Mouse (Mus musculus): ENCODE data around the gene Ikzf3.
A peak's percentile ranks its signal among the peaks of the same experiment; 100 is the strongest.

Gene Ikzf3

DNA sequence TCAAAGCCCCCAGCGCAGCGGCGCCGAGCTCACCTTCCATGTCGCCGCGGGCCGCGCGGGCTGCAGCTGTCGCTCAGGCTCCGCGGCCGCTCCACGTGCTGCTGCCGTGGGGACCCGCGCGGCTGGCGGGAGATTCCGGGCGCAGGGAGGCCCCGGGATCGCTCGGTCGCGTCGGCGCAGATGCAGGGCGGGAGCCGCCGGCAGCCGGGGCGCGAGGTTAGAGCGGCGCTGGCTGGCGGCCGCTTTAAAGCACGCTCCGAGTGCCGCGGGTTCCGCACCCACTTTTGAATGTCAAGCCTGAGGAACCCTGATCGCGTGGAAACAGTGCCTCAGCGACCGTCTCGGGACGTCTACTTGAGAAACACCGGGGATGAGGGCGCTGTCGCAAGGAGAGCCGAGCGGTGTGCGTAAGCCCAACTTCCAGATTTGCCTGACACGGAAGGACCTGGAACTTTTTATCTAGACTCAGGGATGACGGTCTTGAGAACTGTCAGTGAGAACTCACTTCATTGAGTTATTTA lies at the start of gene Ikzf3:
TSS of gene Ikzf3 (minus strand) at position 321 of the 521 bp plus-strand sequence.
- no peak for DNase-seq (ENCODE audit: low read depth)

DNA sequence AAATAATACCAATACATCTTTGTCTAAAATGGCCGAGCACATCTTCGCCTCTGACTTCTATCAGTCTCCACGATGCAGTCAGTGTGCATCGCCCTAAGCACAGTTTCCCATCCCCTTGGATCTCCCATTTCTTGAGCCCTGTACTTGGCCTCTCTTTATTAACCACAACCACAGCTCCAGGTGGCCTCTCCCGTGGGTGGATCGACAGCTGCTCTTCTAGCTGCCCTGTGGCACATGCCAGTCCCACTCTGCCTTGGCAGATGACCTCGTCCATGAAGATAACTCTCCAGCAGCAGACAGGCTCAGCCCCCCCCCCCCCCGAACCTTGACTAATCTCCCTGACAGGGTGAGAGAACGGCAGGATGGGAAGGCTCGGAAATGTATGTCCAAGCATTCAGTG lies 49.6 kb upstream of the Ikzf3 start:
- no peak for DNase-seq (ENCODE audit: low read depth)

DNA sequence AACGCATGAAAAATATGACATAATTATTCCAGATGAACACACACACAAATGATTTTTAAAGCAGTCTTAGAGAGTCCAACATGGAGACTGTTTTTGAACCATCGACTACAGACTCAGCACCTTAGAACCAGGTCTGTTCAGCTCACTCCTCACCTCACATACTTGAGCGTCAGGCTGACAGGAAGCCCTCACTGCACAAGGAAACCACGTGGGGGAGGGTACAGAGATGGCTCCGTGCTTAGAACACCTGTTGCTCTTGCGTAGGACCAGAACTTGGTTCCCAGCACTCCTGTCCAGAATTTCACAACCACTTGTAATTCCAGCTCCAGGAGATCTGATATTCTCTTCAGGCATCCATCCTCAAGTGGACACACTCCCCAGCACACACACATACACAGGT lies 49.2 kb upstream of the Ikzf3 start:
- no peak for DNase-seq (ENCODE audit: low read depth)

DNA sequence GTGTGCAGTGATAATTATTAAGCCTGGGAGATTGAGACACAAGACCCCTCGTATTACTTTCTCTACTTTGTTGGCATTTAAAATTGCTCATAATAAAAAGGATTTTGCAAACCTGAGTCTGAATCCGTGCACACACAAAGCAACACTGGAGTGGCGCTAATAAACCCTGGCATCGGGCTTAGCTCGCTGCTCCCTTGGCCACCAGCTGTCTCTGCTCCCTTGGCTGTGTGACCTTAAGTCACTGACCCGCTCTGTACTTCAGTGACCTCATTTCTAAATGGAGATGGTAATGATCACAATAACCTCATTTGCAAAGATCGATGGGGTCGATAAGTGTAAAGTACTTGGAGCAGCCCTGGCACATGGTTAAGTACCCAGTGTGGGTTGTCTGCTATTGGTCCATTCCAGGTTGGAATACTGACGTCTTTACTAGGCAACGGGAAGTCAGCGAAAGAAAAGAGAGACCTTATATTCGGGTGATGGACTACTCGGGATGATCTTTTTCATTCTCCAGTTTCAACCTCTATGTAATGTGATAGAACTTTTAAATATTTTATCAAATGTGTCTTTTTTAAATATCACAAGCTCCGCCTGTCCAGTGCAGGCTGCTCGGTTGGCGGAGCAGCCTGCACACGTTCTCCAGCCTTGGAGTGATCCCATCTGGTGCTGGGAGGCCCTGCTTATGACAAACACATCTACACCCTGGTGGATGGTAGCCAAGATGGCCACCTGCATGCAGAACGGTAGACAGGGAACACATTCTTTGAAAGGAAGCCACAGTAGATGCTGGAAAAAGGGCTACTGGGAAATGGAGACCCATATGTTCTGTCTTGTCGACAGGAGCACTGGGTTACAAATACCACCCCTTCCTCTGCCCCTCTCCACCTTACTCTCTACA lies 45.0 kb upstream of the Ikzf3 start:
- no peak for DNase-seq (ENCODE audit: low read depth)

DNA sequence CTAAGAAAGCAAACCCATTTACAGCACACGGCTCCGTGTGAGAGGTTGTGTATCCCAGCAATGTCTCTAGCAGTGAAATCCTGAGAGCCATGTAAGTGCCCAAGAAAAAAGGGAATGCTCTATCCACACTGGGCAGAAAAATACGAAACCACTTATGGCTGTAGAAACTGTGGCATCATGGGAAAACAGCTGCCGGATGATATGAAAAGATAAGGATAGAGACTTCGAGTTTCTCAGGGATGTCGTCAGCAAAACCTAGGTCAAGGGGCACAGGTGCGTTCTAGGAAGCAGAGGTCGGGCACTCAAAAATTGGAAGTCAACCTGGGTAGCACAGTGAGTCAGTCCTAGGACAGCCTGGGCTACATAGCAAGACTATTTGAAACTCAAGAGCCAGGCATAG lies 43.5 kb upstream of the Ikzf3 start:
- DNase-seq (ENCODE audit: low read depth), result no peak

DNA sequence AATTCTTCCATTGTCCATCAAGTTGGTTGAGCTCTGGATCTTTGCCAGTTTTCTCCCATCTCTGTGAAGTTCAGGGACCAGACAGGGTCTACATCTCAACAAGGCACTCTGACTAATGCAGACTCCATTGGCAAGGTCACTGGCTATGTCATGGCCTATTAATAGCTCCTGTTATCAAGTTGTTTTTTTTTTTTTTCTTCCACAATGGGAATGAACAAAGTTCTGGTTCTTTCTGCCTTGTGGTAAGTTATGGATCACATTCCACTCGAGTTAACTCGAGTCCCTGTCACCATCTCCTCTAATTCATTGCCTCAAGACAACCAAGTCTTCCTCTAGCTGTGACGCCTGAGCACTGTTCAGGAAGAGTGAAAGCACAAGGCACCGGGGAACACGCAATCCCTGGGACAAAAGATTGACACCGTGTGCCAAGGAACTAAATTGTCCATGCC lies 43.0 kb upstream of the Ikzf3 start:
- DNase-seq (ENCODE audit: low read depth), result no peak

DNA sequence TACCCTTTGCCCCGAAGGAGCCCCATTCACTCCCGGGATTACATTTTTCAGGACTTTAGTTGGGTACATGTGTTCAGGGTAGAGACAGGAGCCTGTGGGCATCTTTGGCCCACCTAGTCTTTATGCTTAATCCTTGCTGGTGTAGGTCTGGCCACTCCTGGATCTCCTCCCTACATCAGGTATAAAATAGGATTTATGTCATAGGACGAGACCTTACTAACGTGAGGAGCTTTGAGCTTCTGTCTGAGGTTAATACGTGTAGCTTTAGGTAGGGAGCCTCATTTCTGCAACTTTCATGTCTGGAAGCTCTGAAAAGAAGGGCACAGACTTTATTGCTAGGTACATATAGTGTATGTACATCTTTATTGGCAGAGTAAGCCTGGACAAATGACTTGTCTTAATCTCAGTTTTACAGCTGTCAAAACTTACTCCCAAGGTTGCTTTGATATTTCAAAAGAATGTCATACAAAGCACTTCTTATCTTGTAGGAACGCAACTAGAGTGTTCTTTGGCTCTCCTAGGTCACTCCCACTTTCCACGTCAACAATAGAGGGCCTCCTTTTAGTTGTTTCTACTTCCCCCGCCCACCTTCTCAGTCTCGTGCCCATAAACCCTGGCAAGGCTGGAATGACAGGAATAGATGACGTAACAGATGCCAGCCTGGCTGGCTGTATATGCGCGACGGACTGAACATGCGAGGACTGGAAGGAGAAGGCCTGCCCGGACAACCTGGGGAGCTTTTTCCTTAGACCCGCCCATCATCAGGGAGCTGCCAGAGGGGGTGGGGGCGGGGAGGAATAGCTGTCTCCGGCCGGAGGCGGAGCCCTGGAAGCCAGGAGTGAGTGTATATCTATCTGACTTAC lies 42.1 kb upstream of the Ikzf3 start:
- peak; percentile 95 for DNase-seq (ENCODE audit: low read depth)

DNA sequence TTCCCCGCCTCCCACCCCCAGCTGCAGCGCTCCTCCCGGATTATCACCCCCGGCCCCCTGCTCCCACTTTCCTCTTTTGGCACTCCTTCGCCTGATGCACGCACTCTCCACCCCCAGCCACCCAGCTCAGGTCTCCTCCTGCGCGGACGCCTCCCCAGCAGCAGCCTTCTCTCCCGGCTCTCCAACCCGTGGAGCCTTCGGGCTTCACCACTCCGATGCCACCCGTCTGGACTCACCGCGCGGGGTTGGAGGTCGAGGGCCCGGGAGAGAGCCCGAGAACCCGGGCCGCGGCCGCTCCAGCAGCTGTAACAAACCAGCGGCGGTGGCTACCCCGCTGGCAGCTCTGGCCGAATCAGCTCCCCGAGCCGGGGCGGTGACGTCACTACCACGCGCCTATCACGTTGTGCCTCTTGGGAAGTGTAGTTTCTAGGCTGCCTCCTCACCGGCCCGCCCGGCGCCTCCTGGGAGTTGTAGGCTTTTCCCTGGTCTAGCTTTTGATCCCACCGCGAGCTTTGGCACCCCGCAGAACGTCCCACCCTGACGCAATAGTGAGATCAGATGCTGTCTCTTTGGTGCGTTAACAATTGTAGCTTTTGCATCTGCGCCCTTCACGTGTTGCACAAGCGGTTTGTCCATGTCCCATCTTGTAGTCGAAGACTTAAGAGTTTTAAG lies 41.2 kb upstream of the Ikzf3 start, which contains the start of gene Ormdl3:
TSS of gene Ormdl3 (minus strand) at position 477 of the 672 bp plus-strand sequence.
- DNase-seq (ENCODE audit: low read depth), result peak; percentile 98

DNA sequence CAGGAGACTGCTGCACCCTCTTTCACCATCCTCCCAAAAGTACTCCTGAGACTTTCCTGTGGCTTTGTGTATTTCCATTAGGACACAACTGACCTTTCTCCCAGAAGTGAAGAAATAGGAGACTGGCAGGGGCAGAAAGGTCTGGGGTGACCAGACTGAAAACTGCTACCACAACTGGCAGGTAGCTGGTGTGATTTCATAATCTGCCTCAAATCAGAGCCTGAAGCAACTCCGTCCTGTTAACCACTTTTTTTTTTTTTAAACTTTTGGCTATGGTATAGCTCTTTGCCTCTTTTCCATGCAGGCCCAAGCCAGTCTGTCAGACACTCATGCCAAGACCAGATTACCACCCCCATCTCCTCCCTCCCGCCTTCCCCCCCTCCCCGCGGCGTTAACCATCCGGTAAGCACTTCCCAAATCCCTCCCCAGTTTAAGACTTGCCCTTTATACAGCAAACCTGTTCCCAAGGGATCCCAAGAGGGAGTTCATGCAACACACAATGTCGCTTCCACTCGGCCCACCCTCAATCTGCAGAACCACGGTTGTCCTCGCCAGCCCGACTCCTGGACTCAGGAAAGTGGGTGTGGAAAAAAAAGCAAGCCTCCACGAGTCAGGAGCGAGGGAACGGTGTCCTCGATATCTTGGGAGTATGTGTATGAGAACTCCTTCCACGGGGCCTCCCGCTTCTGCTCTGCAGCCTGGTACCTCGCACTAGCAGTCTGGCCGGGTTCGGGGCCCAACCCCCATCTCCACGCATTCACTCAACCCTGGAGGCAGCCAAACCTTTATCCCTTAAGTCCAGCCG lies 40.5 kb upstream of the Ikzf3 start:
- DNase-seq (ENCODE audit: low read depth), result no peak

DNA sequence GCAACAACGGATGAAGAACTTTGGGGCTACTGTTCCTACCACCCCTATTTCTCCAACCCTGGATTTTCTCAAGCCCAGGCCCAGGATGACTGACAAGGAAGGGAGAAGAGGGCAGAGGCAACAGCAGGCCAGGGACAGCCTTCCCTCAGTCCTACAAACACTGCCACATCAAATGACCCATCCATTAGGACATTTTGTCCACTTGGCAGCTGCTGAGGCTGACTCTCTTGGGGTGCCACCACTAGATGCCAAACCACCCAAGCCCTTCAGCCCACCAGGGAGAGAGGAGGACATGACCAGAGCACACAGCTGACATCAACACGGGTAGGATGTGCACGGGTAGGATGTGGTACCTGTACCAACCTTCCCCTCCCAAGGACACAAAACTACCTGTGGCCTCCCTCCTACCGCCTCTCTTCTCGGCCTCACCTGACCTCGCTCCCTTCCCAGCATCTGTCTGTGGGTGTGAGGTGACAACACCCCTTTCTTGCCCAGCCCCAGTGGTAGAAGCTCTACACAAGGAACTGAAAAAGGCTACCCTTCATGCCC lies 38.9 kb upstream of the Ikzf3 start:
- DNase-seq (ENCODE audit: low read depth), result no peak

DNA sequence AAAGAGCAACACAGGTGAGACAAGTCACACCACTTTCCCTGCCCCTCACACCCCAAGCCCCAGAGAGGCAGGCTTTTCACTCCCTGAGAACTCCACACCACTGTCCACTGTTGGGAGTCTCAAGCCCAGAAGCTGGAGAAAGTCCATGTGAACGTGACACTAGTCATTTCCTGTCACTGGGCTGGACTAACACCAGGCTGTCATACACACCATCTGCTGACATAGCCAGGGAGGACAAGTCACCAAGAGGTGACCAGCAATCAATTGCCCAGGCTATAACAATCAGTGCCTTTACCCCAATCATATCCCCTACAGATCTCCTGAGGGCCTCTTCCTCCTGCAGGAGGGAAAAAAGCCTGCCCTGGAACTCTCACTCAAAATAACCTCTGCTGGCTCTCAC lies 38.3 kb upstream of the Ikzf3 start:
- no peak for DNase-seq (ENCODE audit: low read depth)

DNA sequence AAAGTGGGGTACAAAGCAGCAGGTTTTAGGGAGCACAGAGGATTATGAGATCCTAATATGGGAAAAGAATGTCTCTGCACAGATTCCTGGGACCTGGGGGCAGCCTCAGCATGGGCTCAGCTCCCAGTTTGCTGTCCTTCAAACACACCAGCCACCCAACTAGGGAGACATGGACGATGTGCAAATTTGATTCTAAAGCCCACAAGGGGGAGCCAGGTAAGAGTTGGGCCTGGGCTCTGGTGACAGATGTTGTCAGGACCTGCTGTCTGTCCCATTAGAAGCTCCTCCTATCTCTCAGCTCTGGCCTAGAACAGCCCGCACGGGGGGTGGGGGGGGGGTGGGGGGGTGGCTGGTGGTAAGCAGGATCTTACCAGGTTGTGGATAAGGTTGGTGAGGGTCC lies 37.7 kb upstream of the Ikzf3 start:
- DNase-seq (ENCODE audit: low read depth), result peak; percentile 62

DNA sequence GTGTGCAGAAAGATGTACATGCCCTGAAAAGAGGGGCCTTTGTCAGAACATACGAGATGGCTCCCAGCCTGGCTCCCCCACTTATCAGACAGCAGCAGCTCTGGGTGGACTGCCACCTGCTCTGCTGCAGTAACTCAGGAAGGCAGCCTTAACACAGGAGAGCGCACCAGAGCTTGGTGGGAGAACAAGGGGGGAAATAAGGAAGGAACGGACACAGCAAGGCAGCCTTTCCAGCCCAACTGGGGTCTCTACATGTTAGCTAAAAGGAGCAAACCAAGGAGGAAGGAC lies 37.4 kb upstream of the Ikzf3 start:
- DNase-seq (ENCODE audit: low read depth), result peak; percentile 69

DNA sequence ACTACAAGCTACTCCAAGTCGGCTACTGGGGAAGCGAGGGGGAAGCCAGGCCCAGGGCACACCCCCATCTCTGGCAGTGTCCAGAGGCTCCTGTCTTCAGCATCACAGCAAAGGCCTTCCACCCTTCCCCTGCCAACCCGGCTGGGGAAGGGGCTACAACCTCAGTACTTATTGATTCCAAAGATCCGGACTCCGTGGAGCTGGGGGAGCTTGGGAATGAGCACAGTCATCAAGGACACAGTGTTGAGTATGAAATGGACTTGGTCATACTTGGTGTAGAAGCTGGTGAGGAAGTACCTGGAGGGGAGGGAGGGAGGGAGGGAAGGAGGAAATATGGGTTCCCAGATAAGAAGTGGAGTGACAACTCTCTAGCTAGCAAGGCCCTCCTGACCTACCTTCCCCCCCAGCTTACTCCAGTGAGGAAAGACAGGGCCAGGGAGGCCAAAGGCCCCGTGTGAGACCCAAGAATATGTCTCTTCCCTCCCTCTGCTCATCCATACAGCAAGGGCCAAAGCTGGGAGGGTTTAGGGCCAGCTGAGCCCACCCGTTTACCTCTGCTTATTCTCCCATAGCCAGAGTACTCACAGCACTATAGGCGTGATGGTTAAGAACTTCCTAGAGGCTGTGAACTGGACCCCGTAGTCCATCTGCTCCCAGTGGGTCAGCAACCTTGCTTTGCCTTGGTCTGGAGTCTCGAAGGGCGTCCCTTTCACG lies 36.9 kb upstream of the Ikzf3 start:
- peak; percentile 53 for DNase-seq (ENCODE audit: low read depth)

DNA sequence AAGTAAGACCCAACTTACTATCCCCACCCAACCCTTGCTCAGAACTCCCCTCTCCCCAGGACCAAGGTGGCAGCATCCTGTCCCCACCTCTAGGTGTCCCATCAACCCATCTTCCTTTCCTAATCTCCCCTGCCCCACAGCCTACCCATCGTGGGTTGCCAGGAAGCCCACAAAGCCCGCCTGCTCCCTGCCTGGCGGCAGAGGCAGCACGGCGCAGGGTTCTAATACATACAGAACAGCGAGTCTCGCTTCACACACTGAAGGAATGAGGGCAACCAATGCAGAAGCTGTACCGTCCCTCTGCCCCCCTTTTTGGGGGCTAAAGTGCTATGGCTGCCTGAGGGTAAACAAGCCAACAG lies 36.2 kb upstream of the Ikzf3 start:
- DNase-seq (ENCODE audit: low read depth), result no peak

DNA sequence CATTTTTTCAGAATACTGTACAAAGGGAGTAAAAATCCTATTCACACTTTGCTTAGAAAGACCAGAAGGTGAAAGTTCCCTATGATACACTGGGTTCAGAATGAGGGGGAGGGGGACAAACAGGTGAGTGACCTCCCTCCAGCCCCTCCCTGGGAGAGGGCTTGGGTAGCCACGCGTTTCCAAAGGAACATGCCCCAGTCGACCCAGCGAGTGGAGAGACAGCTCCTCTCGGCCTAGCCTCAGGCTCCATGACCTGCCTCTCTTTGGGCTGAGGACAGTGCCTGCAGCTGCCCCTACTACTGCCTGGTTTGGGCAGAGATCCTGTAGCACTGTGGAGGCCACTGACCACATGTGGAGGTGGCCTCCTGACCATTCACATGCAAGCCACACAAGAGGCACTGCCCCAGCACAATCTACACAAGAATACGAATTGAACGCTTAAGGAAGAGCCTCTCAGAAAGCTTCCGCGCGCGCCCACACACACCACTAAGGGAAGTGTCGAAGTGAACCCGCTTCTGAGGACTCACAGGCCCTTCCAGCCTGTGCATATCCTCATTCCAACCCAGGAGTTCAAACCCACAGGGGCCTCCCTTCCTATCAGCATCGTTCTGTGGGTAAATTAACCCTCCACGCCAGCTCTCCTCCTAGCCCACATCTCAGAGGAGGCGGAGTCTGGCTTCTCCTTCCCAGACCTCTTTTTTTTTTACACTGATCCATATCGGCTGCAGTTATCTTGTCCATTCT lies 35.6 kb upstream of the Ikzf3 start:
- peak; percentile 57 for DNase-seq (ENCODE audit: low read depth)

DNA sequence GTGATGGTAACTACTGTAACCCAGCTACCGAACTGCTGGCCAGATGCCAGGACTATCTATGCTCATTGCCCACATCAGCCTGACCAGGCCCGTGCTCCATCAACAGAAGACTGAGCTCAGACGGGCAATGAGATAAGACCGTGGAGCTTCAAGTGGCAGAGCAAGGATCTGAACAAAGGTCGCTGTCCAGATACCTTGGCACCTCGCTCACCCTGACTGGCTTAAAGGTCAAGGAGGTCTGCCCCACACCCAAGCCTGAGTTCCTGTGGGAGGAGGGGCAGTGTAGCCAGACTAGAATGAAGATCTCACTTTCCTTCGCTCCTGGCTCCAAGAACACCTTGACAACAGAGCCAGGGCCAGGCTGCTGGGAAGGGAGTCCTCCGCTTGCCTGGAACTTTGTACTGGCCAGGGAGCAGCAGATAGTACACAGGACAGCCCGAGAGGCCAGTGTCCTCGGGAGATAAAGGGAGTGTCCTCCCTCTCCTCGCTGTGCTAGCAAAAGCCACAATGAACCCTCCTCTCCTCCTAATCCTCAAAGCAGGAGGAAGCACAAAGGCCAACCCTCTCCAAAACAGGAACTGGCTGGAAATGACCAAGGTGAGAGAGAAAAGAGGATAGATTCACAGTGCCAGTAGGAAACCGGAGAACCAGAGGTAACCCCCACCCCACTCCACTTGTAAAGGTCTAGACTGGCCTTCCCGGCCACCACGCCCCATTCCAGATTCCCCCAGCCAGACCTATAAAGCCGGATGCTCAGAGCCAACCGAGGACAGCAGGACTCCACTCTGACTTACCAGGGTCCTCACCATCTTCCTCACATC lies 34.7 kb upstream of the Ikzf3 start:
- DNase-seq (ENCODE audit: low read depth), result peak; percentile 68

DNA sequence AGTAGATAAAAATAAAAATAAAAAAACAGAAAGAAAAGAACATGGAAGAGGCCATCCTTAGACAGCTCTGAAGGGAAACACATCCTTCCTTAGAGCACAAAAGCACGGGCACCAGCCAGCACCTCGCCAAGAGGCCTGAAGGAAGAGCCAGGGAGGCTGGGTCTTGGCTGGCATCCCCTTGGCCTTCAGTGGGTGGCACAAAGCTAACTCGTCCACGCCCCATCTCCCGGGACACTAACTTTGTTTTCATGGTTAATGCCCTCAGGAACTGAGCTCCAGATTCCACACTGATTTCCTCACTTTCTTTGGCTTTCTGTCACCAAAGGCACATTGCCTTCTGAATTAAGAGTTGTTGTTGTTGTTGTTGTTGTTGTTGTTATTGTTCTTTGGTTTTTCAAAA lies 31.9 kb upstream of the Ikzf3 start:
- no peak for DNase-seq (ENCODE audit: low read depth)

DNA sequence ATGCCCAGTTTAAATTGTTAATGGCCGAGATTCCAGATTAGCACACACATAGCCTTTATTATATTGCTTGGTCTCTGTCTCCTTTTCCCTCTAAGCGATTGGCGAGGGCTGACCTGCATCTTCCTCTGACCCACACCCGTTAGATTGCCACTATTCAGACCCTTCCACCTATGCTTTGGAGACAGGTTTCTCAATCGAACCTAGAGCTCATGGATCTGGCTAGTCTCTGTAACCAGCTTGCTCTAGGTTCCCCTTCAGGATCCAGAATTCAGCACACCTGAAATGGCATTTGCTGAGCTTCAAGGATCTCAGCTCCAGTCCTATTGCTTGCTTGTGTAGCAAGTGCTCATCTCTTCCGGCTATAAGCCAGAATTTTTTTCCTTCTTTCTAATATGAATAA lies 23.6 kb upstream of the Ikzf3 start:
- no peak for DNase-seq (ENCODE audit: low read depth)

All from c-Kit-positive CD71-positive TER-119-negative erythroid progenitor cells, embryonic 14.5 days (primary cell).